Mouse (Mus musculus) heart, embryonic 13.5 days (tissue): Measurements from ENCODE around the gene St3gal5. TPM values are rescaled to one million over a fixed set of nuclear protein-coding genes. Genes with fewer than 3 reads are reported as not detected.
A peak's percentile ranks its signal among the peaks of the same experiment; 100 is the strongest.
"Not testable (repeated sequence)": the region's sequence is repeated elsewhere in the genome, so short reads cannot be mapped to it uniquely, and the experiment has no call there.

Experiments used
- ATAC-seq: fragments of 200-750 bp; cut with Nextera tagmentation; 2 replicates; pipeline ENCODE4 v1.8.0; 2017; ENCODE audit warnings: moderate TSS enrichment; ENCODE audit not compliant: insufficient number of reproducible peaks, low FRiP score, low TSS enrichment; ENCODE audit errors: extremely low read depth
- H3K27ac ChIP-seq: fragments of 300-500 bp; sonication (generic); replicated peaks from 2 replicates; pipeline ENCODE4 v1.5.1; 2015; ENCODE audit warnings: moderate library complexity, mild to moderate bottlenecking, inconsistent platforms
- H3K27me3 ChIP-seq: fragments of 300-500 bp; sonication (generic); replicated peaks from 2 replicates; pipeline ENCODE4 v1.6.1; 2015; ENCODE audit warnings: mild to moderate bottlenecking, inconsistent platforms
- H3K36me3 ChIP-seq: fragments of 300-500 bp; sonication (generic); 2 replicates; pipeline ENCODE4 v1.6.1; 2015; ENCODE audit warnings: mild to moderate bottlenecking, inconsistent platforms
- H3K4me1 ChIP-seq: fragments of 300-500 bp; sonication (generic); 2 replicates; pipeline ENCODE4 v1.6.1; 2015; ENCODE audit warnings: inconsistent platforms
- H3K4me2 ChIP-seq: fragments of 300-500 bp; sonication (generic); 2 replicates; pipeline ENCODE4 v1.6.1; 2015; ENCODE audit warnings: inconsistent platforms, mild to moderate bottlenecking, moderate library complexity
- H3K4me3 ChIP-seq: fragments of 300-500 bp; sonication (generic); 2 replicates; pipeline ENCODE4 v1.5.1; 2015; ENCODE audit warnings: moderate library complexity, mild to moderate bottlenecking, inconsistent platforms
- H3K9ac ChIP-seq: fragments of 300-500 bp; sonication (generic); 2 replicates; pipeline ENCODE4 v1.6.1; 2015; ENCODE audit warnings: inconsistent platforms, mild to moderate bottlenecking, moderate library complexity
- H3K9me3 ChIP-seq: fragments of 300-500 bp; sonication (generic); 2 replicates; pipeline ENCODE4 v1.6.1; 2016; ENCODE audit warnings: inconsistent platforms
- WGBS: fragments of 180-500 bp; shearing (Covaris S2); methylation state at CpG from one replicate; pipeline ENCODE4 v1.1.7; 2015; ENCODE audit warnings: mixed read lengths; 5-methylcytosine and 5-hydroxymethylcytosine counted together
- polyA plus RNA-seq: library from polyadenylated mRNA; unstranded; fragments of >200 nt; fragmentation: Nextera tagmentation; extraction: Ambion mirVana; gene quantifications from 2 replicates; pipeline ENCODE4 v1.2.1, GENCODE M21; 2015

St3gal5 gene
- polyA plus RNA-seq, 1 experiment from 2014 or later: 50.8 TPM

DNA sequence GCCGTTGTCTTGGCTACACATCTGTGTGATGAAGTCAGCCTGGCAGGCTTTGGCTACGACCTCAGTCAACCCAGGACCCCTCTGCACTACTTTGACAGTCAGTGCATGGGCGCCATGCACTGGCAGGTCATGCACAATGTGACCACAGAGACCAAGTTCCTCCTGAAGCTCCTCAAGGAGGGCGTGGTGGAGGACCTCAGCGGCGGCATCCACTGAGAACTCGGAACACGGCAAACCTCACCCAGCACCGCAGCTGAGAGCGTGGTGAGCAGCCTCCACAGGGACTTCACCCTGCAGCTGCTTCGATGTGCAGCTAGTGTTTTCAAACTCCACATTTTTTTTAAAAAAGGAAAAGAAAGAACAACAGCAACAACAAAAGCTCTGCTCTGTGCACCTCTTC lies 56.1 kb downstream of the St3gal5 start:
- no peak overlapping the region for H3K4me2 ChIP-seq
- no peak overlapping the region for H3K9ac ChIP-seq
- H3K4me3 ChIP-seq: no peak overlapping the region
- no peak overlapping the region for H3K27ac ChIP-seq
- WGBS: 86% methylated on average over 11 of the region's 11 CpGs
- H3K27me3 ChIP-seq: no peaks in the 10 kb centered on the region
- no peaks in the 10 kb centered on the region for H3K4me1 ChIP-seq
- peaks cover 73% of the 10 kb centered on the region for H3K36me3 ChIP-seq
- H3K9me3 ChIP-seq: peaks cover 10% of the 10 kb centered on the region
- no peak for ATAC-seq

DNA sequence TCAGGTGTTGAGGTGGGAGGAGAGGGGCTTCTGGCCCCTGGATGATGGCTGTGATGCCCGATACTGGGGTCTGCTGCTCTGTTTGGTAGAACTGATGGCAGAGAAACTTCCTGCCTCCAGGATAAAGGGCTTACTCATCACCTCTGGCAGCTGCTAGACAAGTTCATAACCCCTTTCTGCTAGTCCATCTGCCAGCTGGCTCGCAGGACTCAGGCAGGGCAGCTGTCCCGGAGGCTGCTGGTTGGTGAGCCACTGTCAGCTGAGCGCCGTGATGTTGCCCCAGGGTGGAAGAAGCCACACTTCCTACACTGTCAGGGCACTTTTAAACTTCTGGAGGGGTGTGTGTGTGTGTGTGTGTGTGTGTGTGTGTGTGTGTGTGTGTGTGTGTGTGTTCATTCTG lies 56.6 kb downstream of the St3gal5 start:
- 68% methylated on average over 5 of the region's 5 CpGs for WGBS
- not testable (repeated sequence) for H3K27ac ChIP-seq, H3K9ac ChIP-seq, ATAC-seq, H3K9me3 ChIP-seq, H3K4me3 ChIP-seq, H3K27me3 ChIP-seq, H3K4me2 ChIP-seq, H3K4me1 ChIP-seq
- peaks cover 68% of the 10 kb centered on the region for H3K36me3 ChIP-seq

DNA sequence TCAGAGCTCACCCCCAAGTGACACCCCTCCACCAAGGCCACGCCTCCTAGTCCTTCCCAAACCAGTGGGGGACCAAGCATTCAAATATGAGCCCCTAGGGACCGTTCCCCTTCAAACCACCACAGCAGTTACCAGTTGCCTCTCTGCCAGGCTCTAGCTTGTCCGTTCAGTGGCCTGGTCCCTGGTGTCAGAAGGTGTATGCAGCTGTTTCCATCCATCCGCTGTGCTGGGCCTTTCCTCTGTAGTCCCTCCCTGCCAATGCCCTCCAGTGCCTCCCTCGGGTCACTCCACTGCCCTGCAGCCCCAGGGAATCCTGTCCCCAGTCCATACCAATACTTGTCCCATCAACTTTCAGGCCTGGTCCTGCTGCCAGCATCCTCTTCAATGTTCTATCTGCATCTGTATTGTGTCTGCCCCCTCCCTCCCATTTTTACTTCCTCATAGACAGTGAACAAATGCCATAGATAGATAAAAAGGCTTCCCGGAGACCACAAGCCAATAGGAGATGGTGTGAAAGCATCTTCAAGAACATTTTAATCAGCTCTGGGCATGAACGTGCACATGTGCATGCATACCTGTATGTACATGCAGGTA lies 57.6 kb downstream of the St3gal5 start:
- no peaks in the 10 kb centered on the region for H3K4me1 ChIP-seq
- WGBS: 88% methylated on average over 7 of the region's 7 CpGs
- H3K27me3 ChIP-seq: no peaks in the 10 kb centered on the region
- no peak overlapping the region for H3K4me3 ChIP-seq
- ATAC-seq: no peak
- no peak overlapping the region for H3K4me2 ChIP-seq
- no peak overlapping the region for H3K27ac ChIP-seq
- peaks cover 2% of the 10 kb centered on the region for H3K9me3 ChIP-seq
- peaks cover 57% of the 10 kb centered on the region for H3K36me3 ChIP-seq
- H3K9ac ChIP-seq: no peak overlapping the region

DNA sequence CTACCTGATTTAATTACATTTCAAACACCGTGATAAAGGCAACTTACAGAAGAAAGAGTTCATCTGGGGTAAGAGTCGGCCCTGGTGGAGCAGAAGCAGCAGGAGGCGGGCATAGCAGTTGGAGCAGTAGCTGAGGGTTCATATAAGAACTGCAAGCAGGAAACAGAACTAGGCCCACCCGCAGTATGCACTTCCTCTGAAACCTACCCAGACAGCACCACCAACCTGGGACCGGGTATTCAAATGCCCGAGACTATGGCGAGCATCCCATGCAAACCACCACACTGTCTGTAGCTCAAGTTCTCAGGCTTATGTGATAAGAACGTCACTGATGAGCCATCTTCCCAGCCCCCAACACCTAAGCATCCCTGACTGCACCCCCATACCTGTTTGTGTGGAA lies 58.3 kb downstream of the St3gal5 start:
- Histone ChIP-seq H3K4me1 (no peaks in the 10 kb centered on the region), H3K4me2 (no peak overlapping the region), H3K27me3 (no peaks in the 10 kb centered on the region), H3K4me3 (no peak overlapping the region), H3K27ac (no peak overlapping the region), H3K9me3 (no peaks in the 10 kb centered on the region), H3K36me3 (peaks cover 52% of the 10 kb centered on the region), H3K9ac (no peak overlapping the region)
- ATAC-seq: no peak
- WGBS: 84% methylated on average over 8 of the region's 8 CpGs

DNA sequence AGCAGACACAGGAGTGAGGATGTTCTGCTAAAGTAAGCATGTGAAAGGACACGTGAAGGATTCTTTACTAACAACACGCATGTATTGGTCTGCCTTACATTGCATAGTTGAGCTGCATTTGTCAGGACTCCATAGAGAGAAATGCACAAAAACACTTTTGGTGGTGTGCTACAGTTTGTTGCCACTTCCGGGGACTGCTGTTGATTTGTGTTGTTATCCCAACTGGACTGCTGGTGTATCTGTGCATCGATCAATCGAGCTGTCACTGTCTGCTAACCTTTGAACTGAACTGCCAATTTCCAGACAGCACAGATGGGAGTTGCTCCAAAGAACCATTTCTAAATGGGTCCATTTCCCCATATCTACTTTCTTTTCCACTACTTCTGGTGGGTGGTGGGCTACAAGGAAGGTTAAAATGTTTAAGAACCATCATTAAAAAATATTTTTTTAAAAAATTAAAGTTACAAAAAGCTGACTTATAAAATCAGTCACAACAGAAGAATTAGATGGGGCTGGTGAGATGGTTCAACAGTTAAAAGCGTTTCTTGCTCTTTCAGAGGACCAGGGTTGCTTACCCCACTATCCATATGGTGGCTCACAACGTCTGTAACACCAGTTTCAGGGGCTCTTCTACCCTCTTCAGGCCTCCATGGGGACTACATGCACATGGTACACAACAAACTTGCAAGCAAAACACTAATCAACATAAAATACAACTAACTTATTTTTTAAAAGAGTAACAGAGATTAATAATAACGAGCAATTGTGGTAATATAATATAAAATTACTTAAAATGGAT lies 61.8 kb downstream of the St3gal5 start:
- Histone ChIP-seq H3K27me3 (no peaks in the 10 kb centered on the region; the same call in 1 of the 2 replicates), H3K9me3 (no peaks in the 10 kb centered on the region), H3K36me3 (peaks cover 24% of the 10 kb centered on the region), H3K4me2 (no peak overlapping the region), H3K4me1 (peaks cover 13% of the 10 kb centered on the region), H3K27ac (no peak overlapping the region), H3K4me3 (no peak overlapping the region), H3K9ac (no peak overlapping the region)
- 83% methylated on average over 8 of the region's 8 CpGs for WGBS
- ATAC-seq: no peak

DNA sequence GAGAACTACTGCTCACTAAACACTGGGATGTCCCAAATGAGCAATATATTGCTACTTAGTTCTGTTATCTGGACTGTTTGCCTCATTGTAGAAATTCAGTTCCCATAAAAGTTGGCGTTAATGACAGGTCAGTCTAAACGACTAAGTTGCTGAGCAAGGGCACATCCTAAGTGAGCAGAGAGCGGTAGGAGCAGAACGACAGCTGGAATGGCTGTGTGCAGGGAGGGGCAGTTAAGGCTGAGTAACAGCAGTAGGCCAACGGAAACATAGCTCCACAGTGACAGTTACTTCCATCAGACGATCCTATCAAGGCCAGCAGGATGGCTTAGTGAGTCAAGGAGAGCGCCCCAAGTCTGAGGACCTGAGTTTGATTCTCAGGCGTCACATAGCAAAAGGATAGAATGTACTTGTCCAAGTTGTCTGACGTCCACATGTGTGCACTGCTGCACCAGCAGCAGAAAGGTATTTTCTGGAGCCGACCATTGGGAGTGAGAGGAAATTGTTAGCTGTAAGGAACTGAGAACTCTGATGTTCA lies 62.5 kb downstream of the St3gal5 start:
- Histone ChIP-seq H3K27me3 (no peaks in the 10 kb centered on the region; the same call in 1 of the 2 replicates), H3K9ac (no peak overlapping the region), H3K9me3 (no peaks in the 10 kb centered on the region), H3K27ac (no peak overlapping the region), H3K4me1 (peaks cover 19% of the 10 kb centered on the region), H3K4me2 (no peak overlapping the region), H3K36me3 (peaks cover 18% of the 10 kb centered on the region), H3K4me3 (no peak overlapping the region)
- WGBS: 69% methylated on average over 10 of the region's 10 CpGs
- ATAC-seq: no peak

DNA sequence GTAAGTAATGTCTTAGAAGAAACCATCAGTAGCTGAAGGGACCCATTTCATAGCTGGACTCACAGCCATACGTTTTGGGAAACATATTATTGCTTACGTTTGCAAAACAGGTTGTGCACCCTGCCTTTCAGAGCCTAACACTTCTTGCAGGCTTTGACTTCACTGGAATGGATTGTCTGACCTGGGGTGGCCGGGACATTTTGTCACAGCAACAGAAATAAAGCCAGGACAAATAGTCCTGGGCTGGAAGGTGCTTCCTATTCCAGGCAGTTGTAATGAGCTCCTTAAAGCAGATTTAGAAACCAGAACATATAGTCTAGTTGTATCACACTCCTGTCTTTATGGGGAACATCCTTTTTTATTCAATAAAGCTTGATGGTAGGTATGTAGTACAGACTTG lies 63.6 kb downstream of the St3gal5 start:
- WGBS: 81% methylated on average over 3 of the region's 3 CpGs
- no peak overlapping the region for H3K4me3 ChIP-seq
- no peak overlapping the region for H3K27ac ChIP-seq
- H3K4me2 ChIP-seq: no peak overlapping the region
- H3K9me3 ChIP-seq: no peaks in the 10 kb centered on the region
- no peak for ATAC-seq
- peaks cover 7% of the 10 kb centered on the region; the same call in 1 of the 2 replicates for H3K36me3 ChIP-seq
- H3K27me3 ChIP-seq: no peaks in the 10 kb centered on the region; the same call in 1 of the 2 replicates
- no peak overlapping the region for H3K9ac ChIP-seq
- H3K4me1 ChIP-seq: peaks cover 19% of the 10 kb centered on the region

DNA sequence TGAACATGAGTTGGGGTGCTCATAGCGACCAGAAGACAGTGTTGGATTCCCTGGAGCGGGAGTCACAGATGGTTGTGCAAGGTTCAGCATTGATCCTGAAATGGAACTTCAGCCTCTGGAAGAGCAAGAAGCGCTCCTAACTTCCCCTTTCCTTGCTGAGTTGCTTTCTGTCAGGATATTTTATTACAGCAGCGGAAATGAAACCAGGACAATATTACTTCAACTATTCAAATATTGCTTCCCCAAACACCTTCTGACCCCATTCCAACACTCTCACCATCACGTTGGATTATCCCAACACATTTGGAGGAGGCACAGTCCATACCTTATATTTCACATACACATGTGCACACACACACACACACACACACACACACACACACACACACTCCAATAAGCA lies 64.4 kb downstream of the St3gal5 start:
- WGBS: 76% methylated on average over 5 of the region's 5 CpGs
- Histone ChIP-seq H3K27ac (no peak overlapping the region), H3K4me2 (peak overlapping the region; percentile 42), H3K36me3 (peaks cover 1% of the 10 kb centered on the region; the same call in 1 of the 2 replicates), H3K27me3 (no peaks in the 10 kb centered on the region; the same call in 1 of the 2 replicates), H3K9ac (no peak overlapping the region), H3K9me3 (no peaks in the 10 kb centered on the region), H3K4me3 (no peak overlapping the region), H3K4me1 (peaks cover 19% of the 10 kb centered on the region)
- no peak for ATAC-seq

DNA sequence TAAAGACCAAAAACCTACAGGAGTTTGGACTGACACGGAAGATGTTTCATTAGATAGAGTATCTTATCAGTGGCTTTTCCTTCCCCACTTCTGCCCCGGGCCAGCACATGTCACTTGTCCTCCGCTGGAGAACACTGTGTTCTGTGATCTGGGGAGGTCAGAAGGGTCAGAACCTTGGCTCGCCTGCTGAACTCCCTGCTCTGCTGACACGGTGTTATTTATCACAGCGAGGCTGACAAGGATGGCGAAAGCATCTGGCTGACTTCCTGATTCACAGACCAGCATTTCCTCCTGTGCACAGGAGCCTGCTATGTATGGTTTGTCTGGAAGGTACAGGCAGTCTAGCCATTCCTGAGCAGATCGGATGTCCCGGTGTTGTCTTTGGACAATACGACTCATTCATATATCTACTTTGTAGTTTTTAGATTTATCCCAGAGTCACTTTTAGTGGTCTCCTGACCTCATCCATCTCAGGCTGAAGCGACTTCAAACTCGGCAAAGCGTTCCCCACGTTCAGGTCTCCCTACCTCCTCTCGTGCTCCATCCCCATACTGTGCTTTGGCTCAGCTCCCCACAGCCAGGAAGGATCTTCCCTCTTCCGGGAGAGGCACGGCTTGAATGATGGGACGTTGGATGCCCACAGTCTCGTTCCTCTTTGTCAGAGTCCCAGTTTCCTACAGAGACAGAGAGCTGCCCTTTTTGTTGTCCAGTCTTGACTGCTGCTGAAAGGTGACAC lies 64.9 kb downstream of the St3gal5 start:
- Histone ChIP-seq H3K4me1 (peaks cover 19% of the 10 kb centered on the region), H3K27ac (peak overlapping the region; percentile 34; the same call in 1 of the 2 replicates), H3K9me3 (no peaks in the 10 kb centered on the region), H3K9ac (peak overlapping the region; percentile 1; the same call in 1 of the 2 replicates), H3K36me3 (no peaks in the 10 kb centered on the region), H3K4me2 (peak overlapping the region; percentile 42), H3K4me3 (no peak overlapping the region), H3K27me3 (no peaks in the 10 kb centered on the region; the same call in 1 of the 2 replicates)
- ATAC-seq: no peak
- 22% methylated on average over 19 of the region's 19 CpGs for WGBS

DNA sequence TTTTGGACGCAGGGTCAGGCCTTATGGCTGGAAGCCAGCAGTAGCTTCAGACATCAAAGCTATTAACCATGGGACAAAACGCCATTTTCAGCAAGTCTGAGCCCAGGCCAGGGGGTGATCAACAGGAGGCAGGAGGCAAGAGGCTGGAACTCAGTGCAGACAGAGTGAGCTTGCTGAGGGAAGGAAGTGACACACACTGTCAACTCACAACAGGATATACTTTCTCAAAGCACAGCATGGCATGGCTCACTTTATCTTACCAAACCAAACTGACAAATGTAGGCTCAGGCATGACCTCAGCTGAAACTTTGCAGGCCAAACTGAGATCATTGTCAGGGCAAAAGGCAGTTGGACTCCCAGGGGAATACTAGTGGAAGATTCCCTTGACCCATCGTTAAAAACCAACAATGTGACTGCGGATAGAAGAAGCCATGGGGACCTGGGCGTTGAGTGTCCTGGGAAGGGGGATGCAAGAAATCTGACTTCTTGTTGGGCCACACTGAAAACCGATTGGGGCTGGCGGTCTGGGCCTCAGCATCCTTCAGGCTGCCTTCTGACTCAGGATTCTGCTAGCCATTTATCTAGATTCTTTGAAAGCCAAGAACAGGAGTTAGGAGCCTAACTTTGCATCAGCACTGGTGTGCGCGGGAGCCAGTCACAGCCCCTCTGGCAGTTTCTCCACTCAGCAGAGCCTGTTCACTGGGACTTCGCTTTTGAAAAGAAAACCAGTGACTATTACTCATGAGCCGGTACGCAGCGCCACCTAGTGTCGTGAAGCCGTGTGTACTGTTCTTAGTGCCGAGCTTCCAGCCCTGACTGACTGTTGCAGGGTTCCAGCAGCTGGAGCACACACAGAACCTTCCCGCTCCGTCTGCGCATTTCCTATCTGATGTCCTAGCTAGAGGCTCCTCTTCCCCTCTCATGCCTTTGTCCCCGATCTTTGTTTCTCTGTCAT lies 67.2 kb downstream of the St3gal5 start:
- H3K4me1 ChIP-seq: peaks cover 19% of the 10 kb centered on the region
- peak overlapping the region; percentile 43 for H3K4me2 ChIP-seq
- 15% methylated on average over 20 of the region's 20 CpGs for WGBS
- 0 out of 2 replicates have a peak, but pooled peaks have one; percentile 31 for ATAC-seq
- peak overlapping the region; percentile 47; the same call in 1 of the 2 replicates for H3K9ac ChIP-seq
- no peak overlapping the region for H3K4me3 ChIP-seq
- H3K27ac ChIP-seq: peak overlapping the region; percentile 36; the same call in 1 of the 2 replicates
- H3K27me3 ChIP-seq: no peaks in the 10 kb centered on the region; the same call in 1 of the 2 replicates
- no peaks in the 10 kb centered on the region for H3K36me3 ChIP-seq
- no peaks in the 10 kb centered on the region for H3K9me3 ChIP-seq
